Mouse (Mus musculus) embryonic facial prominence, embryonic 13.5 days (tissue): ENCODE results near the gene Sec61b. TPM values are rescaled to one million over a fixed set of nuclear protein-coding genes. Genes with fewer than 3 reads are reported as not detected.

Source experiments
- ATAC-seq: fragments of 200-750 bp; cut with Nextera tagmentation; 2 replicates; pipeline ENCODE4 v1.8.0; 2017; ENCODE audit warnings: low read depth; ENCODE audit not compliant: insufficient number of reproducible peaks, insufficient read depth, low FRiP score, low TSS enrichment
- H3K27ac ChIP-seq: fragments of 300-500 bp; sonication (generic); 2 replicates; pipeline ENCODE4 v1.5.1; 2015; ENCODE audit warnings: moderate library complexity, mild to moderate bottlenecking, inconsistent platforms
- H3K27me3 ChIP-seq: fragments of 300-500 bp; sonication (generic); 2 replicates; pipeline ENCODE4 v1.6.1; 2015; ENCODE audit warnings: mild to moderate bottlenecking, inconsistent platforms
- H3K36me3 ChIP-seq: fragments of 300-500 bp; sonication (generic); 2 replicates; pipeline ENCODE4 v1.6.1; 2015; ENCODE audit warnings: mild to moderate bottlenecking, inconsistent platforms
- H3K4me1 ChIP-seq: fragments of 300-500 bp; sonication (generic); 2 replicates; pipeline ENCODE4 v1.6.1; 2015; ENCODE audit warnings: inconsistent platforms
- H3K4me2 ChIP-seq: fragments of 300-500 bp; sonication (generic); 2 replicates; pipeline ENCODE4 v1.6.1; 2015; ENCODE audit warnings: moderate library complexity, mild to moderate bottlenecking, inconsistent platforms
- H3K4me3 ChIP-seq: fragments of 300-500 bp; sonication (generic); 2 replicates; pipeline ENCODE4 v1.5.1; 2015; ENCODE audit warnings: mild to moderate bottlenecking, inconsistent platforms
- H3K9ac ChIP-seq: fragments of 300-500 bp; sonication (generic); 2 replicates; pipeline ENCODE4 v1.6.1; 2015; ENCODE audit warnings: mild to moderate bottlenecking, inconsistent platforms
- H3K9me3 ChIP-seq: fragments of 300-500 bp; sonication (generic); 2 replicates; pipeline ENCODE4 v1.6.1; 2016; ENCODE audit warnings: inconsistent platforms
- WGBS: fragments of 180-500 bp; shearing (Covaris S2); methylation state at CpG from one replicate; pipeline ENCODE4 v1.1.7; 2015; ENCODE audit warnings: mixed read lengths; 5-methylcytosine and 5-hydroxymethylcytosine counted together
- polyA plus RNA-seq: library from polyadenylated mRNA; unstranded; fragments of >200 nt; fragmentation: Nextera tagmentation; extraction: Ambion mirVana; gene quantifications from 2 replicates; pipeline ENCODE4 v1.2.1, GENCODE M21; 2015

Sec61b gene
- polyA plus RNA-seq, 1 experiment from 2014 or later = 447 TPM

- no peak for ATAC-seq
- H3K4me3 ChIP-seq = no peak overlapping the region
Measured at GRCm38 (mm10) chr4:47521884-47522605, 47.6 kb downstream of the Sec61b start.

GRCm38 (mm10) chr4:47529866-47530265 lies 55.4 kb downstream of the Sec61b start:
- no peak overlapping the region for H3K27ac ChIP-seq
- no peak overlapping the region for H3K4me3 ChIP-seq
- no peaks in the 10 kb centered on the region for H3K36me3 ChIP-seq
- H3K9me3 ChIP-seq = no peaks in the 10 kb centered on the region
- no peaks in the 10 kb centered on the region for H3K4me1 ChIP-seq
- no peaks in the 10 kb centered on the region for H3K27me3 ChIP-seq
- H3K9ac ChIP-seq = no peak overlapping the region
- H3K4me2 ChIP-seq = no peak overlapping the region
- no peak for ATAC-seq
- WGBS = 91% methylated on average over 4 of the region's 4 CpGs

More at GRCm38 (mm10) chr4:47521884-47522605, 47.6 kb downstream of the Sec61b start:
- H3K27ac ChIP-seq = no peak overlapping the region
- WGBS = 81% methylated on average over 6 of the region's 6 CpGs
- no peak overlapping the region for H3K9ac ChIP-seq
- H3K27me3 ChIP-seq = no peaks in the 10 kb centered on the region
- H3K4me2 ChIP-seq = no peak overlapping the region
- peaks cover 14% of the 10 kb centered on the region for H3K4me1 ChIP-seq
- no peaks in the 10 kb centered on the region for H3K9me3 ChIP-seq
- no peaks in the 10 kb centered on the region for H3K36me3 ChIP-seq

Other genes with a start within 250 kb of the Sec61b start
- gene Tgfbr1, start 121.4 kb upstream of the Sec61b start, polyA plus RNA-seq = 45.1 and 45.7 TPM in 2 replicates
- 82.7 and 83.3 TPM in 2 replicates for gene Alg2, start 325 bp upstream of the Sec61b start, polyA plus RNA-seq